Comparison of ENCODE assay signal across 19 mouse cellular contexts in the genomic region with DNA sequence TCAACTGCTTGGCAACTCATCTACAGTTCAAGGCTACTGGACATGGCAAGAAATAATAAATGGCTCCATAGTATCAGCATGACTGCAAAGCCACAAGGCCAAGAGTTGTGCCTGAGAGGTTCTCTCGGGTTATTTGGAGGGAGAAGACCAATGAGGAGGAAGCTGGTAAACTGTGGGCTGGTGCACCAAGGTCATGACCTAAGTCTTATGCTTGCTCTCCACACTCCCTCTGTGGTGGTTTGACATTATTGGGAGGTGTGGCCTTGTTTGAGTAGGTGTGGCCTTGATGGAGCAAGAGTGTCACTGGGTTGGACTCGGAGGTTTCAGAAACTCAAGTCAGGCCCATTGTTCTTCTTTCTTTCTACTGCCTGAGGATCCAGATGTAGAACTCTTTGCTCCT.
A peak's percentile ranks its signal among the peaks of the same experiment; 100 is the strongest.
DNase-seq lines count a peak whose midpoint lies in the region; ATAC-seq lines count a peak whose summit lies in the region.
"Had no signal": no experiment of that assay in that cellular context is flagged by ENCODE, and none has a peak within 500 bp of the region (broad histone marks: within the 10 kb centered on the region; RNA-seq: fewer than 3 reads in every experiment).

No protein-coding gene starts in this region.

- no peak overlapping the region for H3K9ac ChIP-seq in kidney, embryonic 14.5 days (ENCODE audit: low read depth, low read length)
- H3K9ac ChIP-seq: forebrain, embryonic 13.5 days; heart, embryonic 13.5 days; hindbrain, embryonic 12.5 days; hindbrain, embryonic 15.5 days had no signal

- H3K36me3 ChIP-seq in kidney, embryonic 14.5 days (ENCODE audit: control insufficient read depth, insufficient read depth, low read length), result no peaks in the 10 kb centered on the region
- H3K36me3 ChIP-seq: forebrain, embryonic 10.5 days; heart, embryonic 13.5 days; hindbrain, embryonic 12.5 days; hindbrain, embryonic 15.5 days had no signal

- H3K4me1 ChIP-seq in kidney, embryonic 14.5 days (ENCODE audit: control insufficient read depth, insufficient read depth, low read length), result no peaks in the 10 kb centered on the region
- H3K4me1 ChIP-seq: hindbrain, embryonic 12.5 days had no signal

- H3K27me3 ChIP-seq in kidney, embryonic 14.5 days (ENCODE audit: control insufficient read depth, insufficient read depth, low read length), result no peaks in the 10 kb centered on the region
- H3K27me3 ChIP-seq: forebrain, embryonic 13.5 days; heart, embryonic 13.5 days; hindbrain, embryonic 12.5 days; hindbrain, embryonic 15.5 days had no signal

- H3K4me3 ChIP-seq in kidney, embryonic 14.5 days (ENCODE audit: low read length), result no peak overlapping the region
- H3K4me3 ChIP-seq: forebrain, embryonic 10.5 days; forebrain, embryonic 13.5 days; heart, embryonic 13.5 days; hindbrain, embryonic 12.5 days; hindbrain, embryonic 15.5 days had no signal

- H3K27ac ChIP-seq in kidney, embryonic 14.5 days (ENCODE audit: low read depth, low read length), result no peak overlapping the region
- H3K27ac ChIP-seq: forebrain, embryonic 10.5 days; forebrain, embryonic 13.5 days; heart, embryonic 13.5 days; hindbrain, embryonic 12.5 days; hindbrain, embryonic 15.5 days had no signal

- no peak overlapping the region for H3K4me2 ChIP-seq in kidney, embryonic 14.5 days (replicated peaks; ENCODE audit: low read depth, low read length)
- H3K4me2 ChIP-seq: forebrain, embryonic 13.5 days; heart, embryonic 13.5 days; hindbrain, embryonic 12.5 days; hindbrain, embryonic 15.5 days had no signal

- ATAC-seq in kidney, embryonic 14.5 days (ENCODE audit: low FRiP score, low TSS enrichment), result no peak
- ATAC-seq: forebrain, embryonic 13.5 days; forebrain, embryonic 16.5 days; intestine, postnatal 0 days had no signal

- H3K9me3 ChIP-seq in kidney, embryonic 14.5 days (ENCODE audit: control insufficient read depth, low read length), result no peaks in the 10 kb centered on the region
- H3K9me3 ChIP-seq: forebrain, embryonic 10.5 days; forebrain, embryonic 13.5 days; heart, embryonic 13.5 days; hindbrain, embryonic 12.5 days; hindbrain, embryonic 15.5 days had no signal

- 83% methylated on average over 2 of the region's 2 CpGs for WGBS in kidney, embryonic 14.5 days

- DNase-seq in adrenal gland, adult (ENCODE audit: inconsistent age in 2 of 2, low spot score in 1 of 2), result peak; percentile 38 to 82
- DNase-seq in adrenal gland, postnatal 4 days (ENCODE audit: low spot score in 2 of 2), result no peak
- peak; percentile 78 for DNase-seq in heart, adult 11 months
- DNase-seq in heart, postnatal 4 days, result no peak
- peak; percentile 2 for DNase-seq in R1 (ENCODE audit: low read depth, low spot score)
- peak; percentile 33 to 59 for DNase-seq in adrenal gland, postnatal 36 days
- DNase-seq: cerebellum, adult 18-20 months; cerebellum, adult 9-10 months; gastrocnemius, postnatal 10 days; gastrocnemius, postnatal 36 days; heart, postnatal 14 days had no signal

Comparison
In these comparisons a context has a peak if more than half of its experiments do, and no peak if none do; other contexts are left out.
1. DNase-seq: peak in adrenal gland, adult (2 of 2), heart, adult 11 months (single experiment), R1 (single experiment) and adrenal gland, postnatal 36 days (2 of 2); none in adrenal gland, postnatal 4 days (0 of 2) and heart, postnatal 4 days (single experiment).